Mouse (Mus musculus): ENCODE measurements around the gene Dapk3. TPM values are rescaled to one million over a fixed set of nuclear protein-coding genes. Genes with fewer than 3 reads are reported as not detected.
A peak's percentile ranks its signal among the peaks of the same experiment; 100 is the strongest.

The Dapk3 gene
- polyA plus RNA-seq, 1 experiment, result 228 TPM

GRCm38 (mm10) chr10:81231436-81231835 lies 48.6 kb downstream of the Dapk3 start:
- H3K27me3 ChIP-seq (ENCODE audit: control insufficient read depth, insufficient read depth, low read length), result 0 out of 2 replicates have a peak, but pooled peaks cover 5% of the 10 kb centered on the region

GRCm38 (mm10) chr10:81232580-81233225 lies 49.9 kb downstream of the Dapk3 start, which contains the start of gene Zfr2:
Gene Zfr2 (plus strand): TSS chr10:81233155.
- Histone ChIP-seq H3K36me3 (ENCODE audit: control insufficient read depth, insufficient read depth, low read length) (0 out of 2 replicates have a peak, but pooled peaks cover 2% of the 10 kb centered on the region), H3K27me3 (ENCODE audit: control insufficient read depth, insufficient read depth, low read length) (0 out of 2 replicates have a peak, but pooled peaks cover 5% of the 10 kb centered on the region), H3K27ac (ENCODE audit: insufficient read depth, low read depth, low read length) (peak within 1 kb of the TSS; percentile 96), H3K4me1 (ENCODE audit: control insufficient read depth, insufficient read depth, insufficient read length, low read length) (peaks cover 17% of the 10 kb centered on the region), H3K4me3 (ENCODE audit: low read depth, low read length) (peak within 1 kb of the TSS; percentile 61)
- 4% methylated on average over 29 of the region's 29 CpGs for WGBS
- TF ChIP-seq CTCF (IDR thresholded peaks at IDR 0.05; ENCODE audit: extremely low read depth, insufficient read length, insufficient replicate concordance, low read depth, low read length) (no peak), POLR2A (IDR thresholded peaks at IDR 0.05; ENCODE audit: low read depth, low read length) (no peak; the same call in 1 of the 2 replicates)

More at GRCm38 (mm10) chr10:81231436-81231835, 48.6 kb downstream of the Dapk3 start:
- H3K36me3 ChIP-seq (ENCODE audit: control insufficient read depth, insufficient read depth, low read length), result 0 out of 2 replicates have a peak, but pooled peaks cover 2% of the 10 kb centered on the region
- H3K4me3 ChIP-seq (ENCODE audit: low read depth, low read length), result no peak overlapping the region
- TF ChIP-seq POLR2A (IDR thresholded peaks at IDR 0.05; ENCODE audit: low read depth, low read length) (no peak), CTCF (IDR thresholded peaks at IDR 0.05; ENCODE audit: extremely low read depth, insufficient read length, insufficient replicate concordance, low read depth, low read length) (no peak)
- peaks cover 16% of the 10 kb centered on the region for H3K4me1 ChIP-seq (ENCODE audit: control insufficient read depth, insufficient read depth, insufficient read length, low read length)
- H3K27ac ChIP-seq (ENCODE audit: insufficient read depth, low read depth, low read length), result no peak overlapping the region
- 67% methylated on average over 7 of the region's 7 CpGs for WGBS

GRCm38 (mm10) chr10:81233226-81233585 lies 50.4 kb downstream of the Dapk3 start:
- Histone ChIP-seq H3K36me3 (ENCODE audit: control insufficient read depth, insufficient read depth, low read length) (0 out of 2 replicates have a peak, but pooled peaks cover 2% of the 10 kb centered on the region), H3K4me1 (ENCODE audit: control insufficient read depth, insufficient read depth, insufficient read length, low read length) (peaks cover 22% of the 10 kb centered on the region), H3K27me3 (ENCODE audit: control insufficient read depth, insufficient read depth, low read length) (0 out of 2 replicates have a peak, but pooled peaks cover 5% of the 10 kb centered on the region), H3K27ac (ENCODE audit: insufficient read depth, low read depth, low read length) (peak overlapping the region; percentile 96), H3K4me3 (ENCODE audit: low read depth, low read length) (peak overlapping the region; percentile 61)
- no peak for TF ChIP-seq POLR2A (IDR thresholded peaks at IDR 0.05; ENCODE audit: low read depth, low read length)
- no peak for TF ChIP-seq CTCF (IDR thresholded peaks at IDR 0.05; ENCODE audit: extremely low read depth, insufficient read length, insufficient replicate concordance, low read depth, low read length)
- WGBS, result under 1% methylated on average over 28 of the region's 28 CpGs

GRCm38 (mm10) chr10:81234206-81234605 lies 51.4 kb downstream of the Dapk3 start:
- Histone ChIP-seq H3K27me3 (ENCODE audit: control insufficient read depth, insufficient read depth, low read length) (0 out of 2 replicates have a peak, but pooled peaks cover 7% of the 10 kb centered on the region), H3K4me1 (ENCODE audit: control insufficient read depth, insufficient read depth, insufficient read length, low read length) (peaks cover 23% of the 10 kb centered on the region), H3K36me3 (ENCODE audit: control insufficient read depth, insufficient read depth, low read length) (0 out of 2 replicates have a peak, but pooled peaks cover 2% of the 10 kb centered on the region), H3K27ac (ENCODE audit: insufficient read depth, low read depth, low read length) (peak overlapping the region; percentile 96), H3K4me3 (ENCODE audit: low read depth, low read length) (peak overlapping the region; percentile 61)
- no peak for TF ChIP-seq CTCF (IDR thresholded peaks at IDR 0.05; ENCODE audit: extremely low read depth, insufficient read length, insufficient replicate concordance, low read depth, low read length)
- TF ChIP-seq POLR2A (IDR thresholded peaks at IDR 0.05; ENCODE audit: low read depth, low read length), result no peak
- WGBS, result 63% methylated on average over 6 of the region's 6 CpGs

- Histone ChIP-seq H3K27me3 (ENCODE audit: control insufficient read depth, insufficient read depth, low read length) (peaks cover 3% of the 10 kb centered on the region; the same call in 1 of the 2 replicates), H3K4me3 (ENCODE audit: low read depth, low read length) (no peak overlapping the region), H3K27ac (ENCODE audit: insufficient read depth, low read depth, low read length) (no peak overlapping the region), H3K36me3 (ENCODE audit: control insufficient read depth, insufficient read depth, low read length) (0 out of 2 replicates have a peak, but pooled peaks cover 2% of the 10 kb centered on the region), H3K4me1 (ENCODE audit: control insufficient read depth, insufficient read depth, insufficient read length, low read length) (peaks cover 21% of the 10 kb centered on the region)
- WGBS, result 86% methylated on average over 12 of the region's 12 CpGs
- no peak for TF ChIP-seq POLR2A (IDR thresholded peaks at IDR 0.05; ENCODE audit: low read depth, low read length)
- TF ChIP-seq CTCF (IDR thresholded peaks at IDR 0.05; ENCODE audit: extremely low read depth, insufficient read length, insufficient replicate concordance, low read depth, low read length), result no peak
Measured at GRCm38 (mm10) chr10:81236471-81237268, 53.9 kb downstream of the Dapk3 start.

GRCm38 (mm10) chr10:81238618-81239017 lies 55.8 kb downstream of the Dapk3 start:
- Histone ChIP-seq H3K4me1 (ENCODE audit: control insufficient read depth, insufficient read depth, insufficient read length, low read length) (peaks cover 17% of the 10 kb centered on the region; the same call in 1 of the 2 replicates), H3K27me3 (ENCODE audit: control insufficient read depth, insufficient read depth, low read length) (peaks cover 3% of the 10 kb centered on the region; the same call in 1 of the 2 replicates), H3K36me3 (ENCODE audit: control insufficient read depth, insufficient read depth, low read length) (0 out of 2 replicates have a peak, but pooled peaks cover 2% of the 10 kb centered on the region), H3K4me3 (ENCODE audit: low read depth, low read length) (no peak overlapping the region), H3K27ac (ENCODE audit: insufficient read depth, low read depth, low read length) (no peak overlapping the region)
- 94% methylated on average over 2 of the region's 2 CpGs for WGBS
- TF ChIP-seq POLR2A (IDR thresholded peaks at IDR 0.05; ENCODE audit: low read depth, low read length) (no peak), CTCF (IDR thresholded peaks at IDR 0.05; ENCODE audit: extremely low read depth, insufficient read length, insufficient replicate concordance, low read depth, low read length) (no peak)
